Mouse (Mus musculus): ENCODE measurements around the gene Trim8. TPM values are rescaled to one million over a fixed set of nuclear protein-coding genes. Genes with fewer than 3 reads are reported as not detected.

Gene Trim8
- total and polyA plus RNA-seq, 3 experiments = 4.4 to 24.9 (median 12.0) TPM

GRCm38 (mm10) chr19:46482896-46483516 is 18.5 kb upstream of the Trim8 start:
- dilution Hi-C loops (cut with MboI; ENCODE audit: extremely low pct_ligation_motif_present, extremely low pct_unique_long_range_greater_than_20kb, low sequenced_read_pairs) (no loop called here), in situ Hi-C loops (cut with MboI; ENCODE audit: low pct_ligation_motif_present, low pct_unique_long_range_greater_than_20kb, low sequenced_read_pairs) (no loop called here)
- TF ChIP-seq CTCF (conservative IDR thresholded peaks at IDR 0.05 in 1 of 2, IDR thresholded peaks at IDR 0.05 in 1 of 2; ENCODE audit: low read depth in 2 of 2, low read length in 2 of 2) = peak in 1 of 2 experiments; percentile 33; a peak in 2 of 4 replicates
- no peak for TF ChIP-seq MYC (IDR thresholded peaks at IDR 0.05; ENCODE audit: low read depth, low read length)
- TF ChIP-seq RAD21 (IDR thresholded peaks at IDR 0.05; ENCODE audit: low read depth, low read length) = no peak; the same call in 1 of the 2 replicates
- peaks cover 18 to 67% of the 10 kb centered on the region in 2 experiments for H3K36me3 ChIP-seq (replicated peaks in 1 of 2; ENCODE audit: control insufficient read depth in 1 of 2, insufficient read depth in 1 of 2, low read length in 1 of 2)
- no peaks in the 10 kb centered on the region for H3K9me3 ChIP-seq (replicated peaks; ENCODE audit: low read length)
- no peaks in the 10 kb centered on the region for H3K27me3 ChIP-seq (replicated peaks)
- H3K9ac ChIP-seq (ENCODE audit: insufficient read depth, low read depth) = no peak overlapping the region
- H3K4me3 ChIP-seq (replicated peaks in 1 of 3; ENCODE audit: low read depth in 2 of 3, low read length in 2 of 3, poor library complexity in 1 of 3) = no peak overlapping the region
- H3K4me1 ChIP-seq (ENCODE audit: control insufficient read depth in 1 of 2, insufficient read depth in 2 of 2) = peaks cover 15 to 59% of the 10 kb centered on the region in 2 experiments
- DNase-seq (ENCODE audit: extremely low read depth) = no peak
- H3K79me2 ChIP-seq (replicated peaks; ENCODE audit: control insufficient read depth, extremely low read depth, insufficient read depth, poor library complexity, severe bottlenecking) = no peaks in the 10 kb centered on the region
- no peak overlapping the region for H3K4me2 ChIP-seq (ENCODE audit: insufficient read depth, low read depth, poor library complexity, severe bottlenecking)
- H3K27ac ChIP-seq (ENCODE audit: insufficient read depth, low read depth) = no peak overlapping the region

GRCm38 (mm10) chr19:46483701-46484328 is 17.7 kb upstream of the Trim8 start:
- no peak for DNase-seq (ENCODE audit: extremely low read depth)
- dilution Hi-C loops (cut with MboI; ENCODE audit: extremely low pct_ligation_motif_present, extremely low pct_unique_long_range_greater_than_20kb, low sequenced_read_pairs) = no loop called here
- Histone ChIP-seq H3K4me1 (ENCODE audit: control insufficient read depth in 1 of 2, insufficient read depth in 2 of 2) (peaks cover 8 to 52% of the 10 kb centered on the region in 2 experiments), H3K27ac (ENCODE audit: insufficient read depth, low read depth) (no peak overlapping the region), H3K9ac (ENCODE audit: insufficient read depth, low read depth) (no peak overlapping the region), H3K27me3 (replicated peaks) (no peaks in the 10 kb centered on the region), H3K4me2 (ENCODE audit: insufficient read depth, low read depth, poor library complexity, severe bottlenecking) (no peak overlapping the region), H3K9me3 (replicated peaks; ENCODE audit: low read length) (no peaks in the 10 kb centered on the region), H3K4me3 (replicated peaks in 1 of 3; ENCODE audit: low read depth in 2 of 3, low read length in 2 of 3, poor library complexity in 1 of 3) (no peak overlapping the region), H3K36me3 (replicated peaks in 1 of 2; ENCODE audit: control insufficient read depth in 1 of 2, insufficient read depth in 1 of 2, low read length in 1 of 2) (peaks cover 18 to 64% of the 10 kb centered on the region in 2 experiments), H3K79me2 (replicated peaks; ENCODE audit: control insufficient read depth, extremely low read depth, insufficient read depth, poor library complexity, severe bottlenecking) (no peaks in the 10 kb centered on the region)
- in situ Hi-C loops (cut with MboI; ENCODE audit: low pct_ligation_motif_present, low pct_unique_long_range_greater_than_20kb, low sequenced_read_pairs) = no loop called here
- TF ChIP-seq IRF4 (IDR thresholded peaks at IDR 0.05; ENCODE audit: low read depth, low read length) (no peak), JUND (conservative IDR thresholded peaks at IDR 0.05; ENCODE audit: low read depth, low read length) (no peak), SIN3A (IDR thresholded peaks at IDR 0.05; ENCODE audit: low read length) (no peak), TCF12 (IDR thresholded peaks at IDR 0.05; ENCODE audit: low read depth, low read length) (no peak), MYC (IDR thresholded peaks at IDR 0.05; ENCODE audit: low read depth, low read length) (no peak), CHD2 (IDR thresholded peaks at IDR 0.05; ENCODE audit: low read length) (no peak), PAX5 (IDR thresholded peaks at IDR 0.05; ENCODE audit: low read length) (no peak), ELF1 (IDR thresholded peaks at IDR 0.05; ENCODE audit: low read depth, low read length) (no peak), CHD1 (IDR thresholded peaks at IDR 0.05; ENCODE audit: low read depth, low read length) (no peak), MAFK (IDR thresholded peaks at IDR 0.05; ENCODE audit: insufficient replicate concordance, low read length) (no peak), ZC3H11A (IDR thresholded peaks at IDR 0.05; ENCODE audit: low read depth, low read length) (no peak), ZNF384 (IDR thresholded peaks at IDR 0.05; ENCODE audit: low read depth, low read length) (no peak), POLR2A (IDR thresholded peaks at IDR 0.05; ENCODE audit: low read depth, low read length) (no peak), MEF2A (IDR thresholded peaks at IDR 0.05; ENCODE audit: borderline replicate concordance, low read depth, low read length) (no peak), BHLHE40 (IDR thresholded peaks at IDR 0.05; ENCODE audit: low read depth, low read length) (no peak)
